Mouse (Mus musculus) liver, postnatal 0 days (tissue): ENCODE data around the gene Pdcd6ip.

Source experiments
- CTCF ChIP-seq: sonication (generic); IDR thresholded peaks from 2 replicates; pipeline ENCODE4 v1.5.1; 2016; ENCODE audit warnings: antibody characterized with exemption, low read depth
- EP300 ChIP-seq: IDR thresholded peaks from 2 replicates; pipeline ENCODE4 v1.6.1; 2016; ENCODE audit warnings: antibody characterized with exemption, low read depth, mild to moderate bottlenecking

- no peak for TF ChIP-seq CTCF
- TF ChIP-seq EP300: no peak
Measured at GRCm38 (mm10) chr9:113724646-113725045, 16.6 kb upstream of the Pdcd6ip start.
